Mouse (Mus musculus): ENCODE results near the gene Gpn2. TPM values are rescaled to one million over a fixed set of nuclear protein-coding genes. Genes with fewer than 3 reads are reported as not detected.
A peak's percentile ranks its signal among the peaks of the same experiment; 100 is the strongest.

Gene Gpn2
- polyA plus RNA-seq, 1 experiment = 32.2 TPM

DNA sequence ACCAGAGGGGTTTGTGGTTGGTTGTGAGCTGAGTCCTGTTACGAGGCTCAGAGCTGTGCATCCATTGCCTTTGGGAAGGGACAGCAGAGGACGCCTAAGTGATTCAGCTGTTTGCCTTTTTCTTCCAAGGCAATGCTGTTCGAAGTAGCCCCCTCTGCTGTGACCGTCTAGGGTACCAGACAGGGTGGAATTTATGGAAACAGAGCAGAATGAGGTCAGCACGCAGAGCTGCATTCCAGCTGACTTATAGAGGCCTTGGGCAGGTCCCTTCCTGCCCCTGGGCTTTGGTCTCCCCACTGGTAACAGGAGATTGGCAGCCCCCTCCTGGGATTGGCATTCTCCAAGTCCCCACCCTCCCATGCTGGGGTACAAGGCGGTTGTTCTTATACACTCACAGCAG, 20.7 kb downstream of the Gpn2 start:
- no peaks in the 10 kb centered on the region for H3K27me3 ChIP-seq (ENCODE audit: control insufficient read depth, insufficient read depth, insufficient read length)
- no peak overlapping the region for H3K4me3 ChIP-seq
- TF ChIP-seq POLR2A (IDR thresholded peaks at IDR 0.05; ENCODE audit: insufficient read length, low read depth) = no peak
- peak in 2 of 3 experiments; percentile 5 to 21 for TF ChIP-seq MYOD1 (IDR thresholded peaks at IDR 0.05; ENCODE audit: control insufficient read depth in 1 of 3, insufficient read length in 2 of 3, low read depth in 2 of 3)
- no peaks in the 10 kb centered on the region for H3K79me2 ChIP-seq (ENCODE audit: control insufficient read depth, insufficient read depth)
- peak overlapping the region; percentile 27 for H3K4me2 ChIP-seq (ENCODE audit: low read depth)
- no peaks in the 10 kb centered on the region for H3K36me3 ChIP-seq (ENCODE audit: control insufficient read depth, insufficient read depth)
- no peak overlapping the region for H3ac ChIP-seq (ENCODE audit: control insufficient read depth, insufficient read length)

- no peak overlapping the region for H3K4me3 ChIP-seq
- H3K27me3 ChIP-seq (ENCODE audit: control insufficient read depth, insufficient read depth, insufficient read length) = no peaks in the 10 kb centered on the region
- peak overlapping the region; percentile 27 for H3K4me2 ChIP-seq (ENCODE audit: low read depth)
- H3K36me3 ChIP-seq (ENCODE audit: control insufficient read depth, insufficient read depth) = no peaks in the 10 kb centered on the region
- H3K79me2 ChIP-seq (ENCODE audit: control insufficient read depth, insufficient read depth) = no peaks in the 10 kb centered on the region
- no peak for TF ChIP-seq TCF3 (IDR thresholded peaks at IDR 0.05; ENCODE audit: insufficient read length, low read depth)
- TF ChIP-seq SRF (IDR thresholded peaks at IDR 0.05; ENCODE audit: control insufficient read depth, insufficient read length, low read depth) = no peak
- no peak for TF ChIP-seq MYOG (IDR thresholded peaks at IDR 0.05; ENCODE audit: control insufficient read depth in 1 of 3, insufficient read depth in 1 of 3, insufficient read length in 2 of 3, low read depth in 2 of 3)
- no peak for TF ChIP-seq POLR2A (IDR thresholded peaks at IDR 0.05; ENCODE audit: insufficient read length, low read depth)
- no peak for TF ChIP-seq MYOD1 (IDR thresholded peaks at IDR 0.05; ENCODE audit: control insufficient read depth in 1 of 3, insufficient read length in 2 of 3, low read depth in 2 of 3)
- TF ChIP-seq USF1 (IDR thresholded peaks at IDR 0.05; ENCODE audit: low read depth) = no peak
- no peak for TF ChIP-seq CEBPB (IDR thresholded peaks at IDR 0.05; ENCODE audit: insufficient read depth, poor library complexity, severe bottlenecking)
- TF ChIP-seq MAX (IDR thresholded peaks at IDR 0.05; ENCODE audit: low read depth) = no peak
- TF ChIP-seq E2F4 (IDR thresholded peaks at IDR 0.05; ENCODE audit: insufficient read depth) = no peak
- TF ChIP-seq POLR2AphosphoS2 (IDR thresholded peaks at IDR 0.05; ENCODE audit: insufficient read length, low read depth) = no peak
- TF ChIP-seq TCF12 (IDR thresholded peaks at IDR 0.05; ENCODE audit: insufficient read depth, poor library complexity, severe bottlenecking) = no peak
- no peak for TF ChIP-seq REST (IDR thresholded peaks at IDR 0.05; ENCODE audit: insufficient read depth, insufficient read length)
- no peak overlapping the region for H3ac ChIP-seq (ENCODE audit: control insufficient read depth, insufficient read length)
Observed at GRCm38 (mm10) chr4:133605330-133605729, 21.2 kb downstream of the Gpn2 start.

- no peaks in the 10 kb centered on the region for H3K27me3 ChIP-seq (ENCODE audit: control insufficient read depth, insufficient read depth, insufficient read length)
- no peak overlapping the region for H3K4me2 ChIP-seq (ENCODE audit: low read depth)
- no peaks in the 10 kb centered on the region for H3K36me3 ChIP-seq (ENCODE audit: control insufficient read depth, insufficient read depth)
- no peak for TF ChIP-seq SRF (IDR thresholded peaks at IDR 0.05; ENCODE audit: control insufficient read depth, insufficient read length, low read depth)
- TF ChIP-seq TCF12 (IDR thresholded peaks at IDR 0.05; ENCODE audit: insufficient read depth, poor library complexity, severe bottlenecking) = no peak
- no peak for TF ChIP-seq CEBPB (IDR thresholded peaks at IDR 0.05; ENCODE audit: insufficient read depth, poor library complexity, severe bottlenecking)
- no peak for TF ChIP-seq E2F4 (IDR thresholded peaks at IDR 0.05; ENCODE audit: insufficient read depth)
- no peak for TF ChIP-seq MAX (IDR thresholded peaks at IDR 0.05; ENCODE audit: low read depth)
- no peak for TF ChIP-seq MYOD1 (IDR thresholded peaks at IDR 0.05; ENCODE audit: control insufficient read depth in 1 of 3, insufficient read length in 2 of 3, low read depth in 2 of 3)
- no peak for TF ChIP-seq TCF3 (IDR thresholded peaks at IDR 0.05; ENCODE audit: insufficient read length, low read depth)
- no peak for TF ChIP-seq POLR2AphosphoS2 (IDR thresholded peaks at IDR 0.05; ENCODE audit: insufficient read length, low read depth)
- TF ChIP-seq REST (IDR thresholded peaks at IDR 0.05; ENCODE audit: insufficient read depth, insufficient read length) = no peak
- TF ChIP-seq USF1 (IDR thresholded peaks at IDR 0.05; ENCODE audit: low read depth) = no peak
- TF ChIP-seq MYOG (IDR thresholded peaks at IDR 0.05; ENCODE audit: control insufficient read depth in 1 of 3, insufficient read depth in 1 of 3, insufficient read length in 2 of 3, low read depth in 2 of 3) = no peak
- no peak for TF ChIP-seq POLR2A (IDR thresholded peaks at IDR 0.05; ENCODE audit: insufficient read length, low read depth)
- H3ac ChIP-seq (ENCODE audit: control insufficient read depth, insufficient read length) = no peak overlapping the region
- no peaks in the 10 kb centered on the region for H3K79me2 ChIP-seq (ENCODE audit: control insufficient read depth, insufficient read depth)
- no peak overlapping the region for H3K4me3 ChIP-seq
Observed at GRCm38 (mm10) chr4:133607284-133607683, 23.1 kb downstream of the Gpn2 start.

GRCm38 (mm10) chr4:133609719-133610118, 25.6 kb downstream of the Gpn2 start:
- H3K4me2 ChIP-seq (ENCODE audit: low read depth) = no peak overlapping the region
- no peaks in the 10 kb centered on the region for H3K79me2 ChIP-seq (ENCODE audit: control insufficient read depth, insufficient read depth)
- H3ac ChIP-seq (ENCODE audit: control insufficient read depth, insufficient read length) = no peak overlapping the region
- H3K4me3 ChIP-seq = no peak overlapping the region
- TF ChIP-seq USF1 (IDR thresholded peaks at IDR 0.05; ENCODE audit: low read depth) (no peak), CEBPB (IDR thresholded peaks at IDR 0.05; ENCODE audit: insufficient read depth, poor library complexity, severe bottlenecking) (no peak), SRF (IDR thresholded peaks at IDR 0.05; ENCODE audit: control insufficient read depth, insufficient read length, low read depth) (no peak), POLR2AphosphoS2 (IDR thresholded peaks at IDR 0.05; ENCODE audit: insufficient read length, low read depth) (peak; percentile 50), MAX (IDR thresholded peaks at IDR 0.05; ENCODE audit: low read depth) (no peak), MYOG (IDR thresholded peaks at IDR 0.05; ENCODE audit: control insufficient read depth in 1 of 3, insufficient read depth in 1 of 3, insufficient read length in 2 of 3, low read depth in 2 of 3) (peak in 1 of 3 experiments; percentile 23), POLR2A (IDR thresholded peaks at IDR 0.05; ENCODE audit: insufficient read length, low read depth) (peak; percentile 14), TCF3 (IDR thresholded peaks at IDR 0.05; ENCODE audit: insufficient read length, low read depth) (no peak), REST (IDR thresholded peaks at IDR 0.05; ENCODE audit: insufficient read depth, insufficient read length) (no peak), MYOD1 (IDR thresholded peaks at IDR 0.05; ENCODE audit: control insufficient read depth in 1 of 3, insufficient read length in 2 of 3, low read depth in 2 of 3) (peak in 1 of 3 experiments; percentile 5), E2F4 (IDR thresholded peaks at IDR 0.05; ENCODE audit: insufficient read depth) (no peak), TCF12 (IDR thresholded peaks at IDR 0.05; ENCODE audit: insufficient read depth, poor library complexity, severe bottlenecking) (no peak)
- H3K27me3 ChIP-seq (ENCODE audit: control insufficient read depth, insufficient read depth, insufficient read length) = no peaks in the 10 kb centered on the region
- no peaks in the 10 kb centered on the region for H3K36me3 ChIP-seq (ENCODE audit: control insufficient read depth, insufficient read depth)

DNA sequence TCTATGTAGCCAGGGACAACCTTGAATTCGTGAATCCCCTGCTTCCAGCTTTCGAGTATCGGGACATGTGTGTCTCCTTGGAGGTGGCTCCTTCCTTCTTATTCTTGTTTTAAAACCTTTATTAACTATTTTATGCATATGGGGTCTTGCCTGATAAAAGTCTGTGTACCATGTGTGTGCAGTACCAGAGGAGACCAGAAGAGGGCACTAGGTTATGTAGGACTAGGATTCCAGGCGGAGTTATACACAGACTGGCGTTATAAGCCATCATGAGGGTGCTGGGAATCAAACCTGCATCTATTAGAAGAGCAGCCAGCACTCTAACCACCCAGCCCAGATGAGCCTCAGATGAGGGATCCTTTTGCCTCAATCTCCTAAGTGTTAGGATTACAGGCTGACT, 27.7 kb downstream of the Gpn2 start:
- H3K36me3 ChIP-seq (ENCODE audit: control insufficient read depth, insufficient read depth) = no peaks in the 10 kb centered on the region
- H3K4me3 ChIP-seq = no peak overlapping the region
- no peaks in the 10 kb centered on the region for H3K79me2 ChIP-seq (ENCODE audit: control insufficient read depth, insufficient read depth)
- H3ac ChIP-seq (ENCODE audit: control insufficient read depth, insufficient read length) = no peak overlapping the region
- H3K4me2 ChIP-seq (ENCODE audit: low read depth) = no peak overlapping the region
- TF ChIP-seq CEBPB (IDR thresholded peaks at IDR 0.05; ENCODE audit: insufficient read depth, poor library complexity, severe bottlenecking) (no peak), USF1 (IDR thresholded peaks at IDR 0.05; ENCODE audit: low read depth) (no peak), TCF12 (IDR thresholded peaks at IDR 0.05; ENCODE audit: insufficient read depth, poor library complexity, severe bottlenecking) (no peak), MYOD1 (IDR thresholded peaks at IDR 0.05; ENCODE audit: control insufficient read depth in 1 of 3, insufficient read length in 2 of 3, low read depth in 2 of 3) (no peak), E2F4 (IDR thresholded peaks at IDR 0.05; ENCODE audit: insufficient read depth) (no peak), SRF (IDR thresholded peaks at IDR 0.05; ENCODE audit: control insufficient read depth, insufficient read length, low read depth) (no peak), REST (IDR thresholded peaks at IDR 0.05; ENCODE audit: insufficient read depth, insufficient read length) (no peak), TCF3 (IDR thresholded peaks at IDR 0.05; ENCODE audit: insufficient read length, low read depth) (no peak), POLR2AphosphoS2 (IDR thresholded peaks at IDR 0.05; ENCODE audit: insufficient read length, low read depth) (no peak), MYOG (IDR thresholded peaks at IDR 0.05; ENCODE audit: control insufficient read depth in 1 of 3, insufficient read depth in 1 of 3, insufficient read length in 2 of 3, low read depth in 2 of 3) (no peak), POLR2A (IDR thresholded peaks at IDR 0.05; ENCODE audit: insufficient read length, low read depth) (no peak), MAX (IDR thresholded peaks at IDR 0.05; ENCODE audit: low read depth) (no peak)
- H3K27me3 ChIP-seq (ENCODE audit: control insufficient read depth, insufficient read depth, insufficient read length) = no peaks in the 10 kb centered on the region
